Mouse (Mus musculus) neural tube, embryonic 11.5 days (tissue): ENCODE measurements at regions not wholly inside any gene's neighbourhood (a gene's known extent, or its start where the extent isn't known, plus 50 kb on each side); places are given as distances from the start of the nearest gene placed in this dataset.
A peak's percentile ranks its signal among the peaks of the same experiment; 100 is the strongest.

Source experiments
- ATAC-seq: fragments of 200-750 bp; cut with Nextera tagmentation; 2 replicates; pipeline ENCODE4 v1.8.0; 2017; ENCODE audit warnings: moderate number of reproducible peaks, mild to moderate bottlenecking, moderate TSS enrichment, moderate library complexity; ENCODE audit not compliant: insufficient read depth, low FRiP score, low TSS enrichment
- DNase-seq: peaks from one replicate; pipeline ENCODE4 v3.0.0-alpha.2; 2015; ENCODE audit warnings: low spot score
- H3K27ac ChIP-seq: fragments of 300-500 bp; sonication (generic); 2 replicates; pipeline ENCODE4 v1.5.1; 2014; ENCODE audit warnings: low read depth, mild to moderate bottlenecking, low read length
- H3K27me3 ChIP-seq: fragments of 300-500 bp; sonication (generic); 2 replicates; pipeline ENCODE4 v1.6.1; 2014; ENCODE audit warnings: mild to moderate bottlenecking, low read length, mixed read lengths; ENCODE audit not compliant: control insufficient read depth, insufficient read depth
- H3K36me3 ChIP-seq: fragments of 300-500 bp; sonication (generic); 2 replicates; pipeline ENCODE4 v1.6.1; 2014; ENCODE audit warnings: mild to moderate bottlenecking, low read length, moderate library complexity, mixed read lengths; ENCODE audit not compliant: control insufficient read depth, insufficient read depth
- H3K4me1 ChIP-seq: fragments of 300-500 bp; sonication (generic); 2 replicates; pipeline ENCODE4 v1.6.1; 2014; ENCODE audit warnings: low read length, mixed read lengths; ENCODE audit not compliant: control insufficient read depth, insufficient read depth
- H3K4me2 ChIP-seq: fragments of 300-500 bp; sonication (generic); 2 replicates; pipeline ENCODE4 v1.6.1; 2014; ENCODE audit warnings: low read depth, mild to moderate bottlenecking, moderate library complexity
- H3K4me3 ChIP-seq: fragments of 300-500 bp; sonication (generic); 2 replicates; pipeline ENCODE4 v1.5.1; 2014; ENCODE audit warnings: low read depth, low read length
- H3K9ac ChIP-seq: fragments of 300-500 bp; sonication (generic); 2 replicates; pipeline ENCODE4 v1.6.1; 2014; ENCODE audit warnings: mild to moderate bottlenecking, low read length
- H3K9me3 ChIP-seq: fragments of 300-500 bp; sonication (generic); 2 replicates; pipeline ENCODE4 v1.6.1; 2016; ENCODE audit warnings: low read length; ENCODE audit not compliant: control insufficient read depth
- WGBS: fragments of 180-500 bp; shearing (Covaris S2); extraction: QIAGEN DNeasy Blood & Tissue Kit; methylation state at CpG from one replicate; pipeline ENCODE4 v1.1.7; 2014; 5-methylcytosine and 5-hydroxymethylcytosine counted together

- H3K4me3 ChIP-seq: no peak overlapping the region
- H3K36me3 ChIP-seq: no peaks in the 10 kb centered on the region
- no peaks in the 10 kb centered on the region for H3K9me3 ChIP-seq
- H3K27me3 ChIP-seq: no peaks in the 10 kb centered on the region
- H3K4me2 ChIP-seq: no peak overlapping the region
- no peak for ATAC-seq
- H3K9ac ChIP-seq: no peak overlapping the region
- no peaks in the 10 kb centered on the region for H3K4me1 ChIP-seq
- no peak for DNase-seq
- WGBS: 90% methylated on average over 3 of the region's 3 CpGs
- no peak overlapping the region for H3K27ac ChIP-seq
Measured at GRCm38 (mm10) chr4:12277949-12278348, 106.1 kb upstream of the Fam92a start.

- no peak overlapping the region; the same call in 1 of the 2 replicates for H3K27ac ChIP-seq
- no peaks in the 10 kb centered on the region for H3K36me3 ChIP-seq
- no peak overlapping the region for H3K4me2 ChIP-seq
- no peaks in the 10 kb centered on the region for H3K27me3 ChIP-seq
- 80% methylated on average over 6 of the region's 6 CpGs for WGBS
- no peaks in the 10 kb centered on the region for H3K9me3 ChIP-seq
- no peak overlapping the region for H3K9ac ChIP-seq
- no peak overlapping the region for H3K4me3 ChIP-seq
- no peak for ATAC-seq
- H3K4me1 ChIP-seq: 0 out of 2 replicates have a peak, but pooled peaks cover 3% of the 10 kb centered on the region
- DNase-seq: no peak
Measured at GRCm38 (mm10) chr4:12273369-12273768, 101.6 kb upstream of the Fam92a start.

- Histone ChIP-seq H3K4me2 (no peak overlapping the region), H3K27me3 (no peaks in the 10 kb centered on the region), H3K4me3 (no peak overlapping the region), H3K9ac (no peak overlapping the region), H3K4me1 (0 out of 2 replicates have a peak, but pooled peaks cover 3% of the 10 kb centered on the region), H3K27ac (no peak overlapping the region), H3K36me3 (no peaks in the 10 kb centered on the region), H3K9me3 (no peaks in the 10 kb centered on the region)
- 57% methylated on average over 6 of the region's 6 CpGs for WGBS
- no peak for ATAC-seq
- no peak for DNase-seq
Measured at GRCm38 (mm10) chr4:12272914-12273313, 101.1 kb upstream of the Fam92a start.

GRCm38 (mm10) chr4:12272378-12272777 is 100.6 kb upstream of the Fam92a start:
- 80% methylated on average over 6 of the region's 6 CpGs for WGBS
- H3K27me3 ChIP-seq: no peaks in the 10 kb centered on the region
- DNase-seq (no peak), ATAC-seq (no peak)
- H3K27ac ChIP-seq: no peak overlapping the region
- no peak overlapping the region for H3K9ac ChIP-seq
- no peaks in the 10 kb centered on the region for H3K36me3 ChIP-seq
- H3K9me3 ChIP-seq: no peaks in the 10 kb centered on the region
- H3K4me3 ChIP-seq: no peak overlapping the region
- H3K4me2 ChIP-seq: no peak overlapping the region
- H3K4me1 ChIP-seq: 0 out of 2 replicates have a peak, but pooled peaks cover 3% of the 10 kb centered on the region

- no peaks in the 10 kb centered on the region for H3K27me3 ChIP-seq
- H3K9me3 ChIP-seq: no peaks in the 10 kb centered on the region
- ATAC-seq (peak; percentile 65), DNase-seq (no peak)
- H3K4me1 ChIP-seq: no peaks in the 10 kb centered on the region
- no peaks in the 10 kb centered on the region for H3K36me3 ChIP-seq
- H3K27ac ChIP-seq: no peak overlapping the region
- no peak overlapping the region for H3K4me2 ChIP-seq
- H3K9ac ChIP-seq: no peak overlapping the region
- H3K4me3 ChIP-seq: no peak overlapping the region
Measured at GRCm38 (mm10) chr4:12263746-12264145, 91.9 kb upstream of the Fam92a start.

- Histone ChIP-seq H3K4me2 (no peak overlapping the region), H3K9ac (no peak overlapping the region), H3K27me3 (no peaks in the 10 kb centered on the region), H3K27ac (no peak overlapping the region), H3K4me3 (no peak overlapping the region), H3K4me1 (no peaks in the 10 kb centered on the region), H3K9me3 (no peaks in the 10 kb centered on the region), H3K36me3 (no peaks in the 10 kb centered on the region)
- WGBS: 56% methylated on average over 10 of the region's 10 CpGs
- peak; percentile 87 for ATAC-seq
- peak; percentile 40 for DNase-seq
Measured at GRCm38 (mm10) chr4:12263197-12263596, 91.4 kb upstream of the Fam92a start.

- no peak overlapping the region for H3K4me3 ChIP-seq
- H3K27ac ChIP-seq: no peak overlapping the region
- DNase-seq: no peak
- H3K4me2 ChIP-seq: no peak overlapping the region
- H3K4me1 ChIP-seq: no peaks in the 10 kb centered on the region
- H3K9ac ChIP-seq: no peak overlapping the region
- H3K27me3 ChIP-seq: no peaks in the 10 kb centered on the region
- H3K36me3 ChIP-seq: no peaks in the 10 kb centered on the region
- ATAC-seq: no peak
- no peaks in the 10 kb centered on the region for H3K9me3 ChIP-seq
Measured at GRCm38 (mm10) chr4:12247994-12248393, 76.2 kb upstream of the Fam92a start.

- Histone ChIP-seq H3K27ac (no peak overlapping the region), H3K4me1 (no peaks in the 10 kb centered on the region), H3K9me3 (no peaks in the 10 kb centered on the region), H3K27me3 (0 out of 2 replicates have a peak, but pooled peaks cover under 1% of the 10 kb centered on the region), H3K36me3 (no peaks in the 10 kb centered on the region), H3K4me2 (no peak overlapping the region), H3K9ac (no peak overlapping the region), H3K4me3 (no peak overlapping the region)
- DNase-seq (no peak), ATAC-seq (no peak)
- WGBS: 72% methylated on average over 4 of the region's 4 CpGs
Measured at GRCm38 (mm10) chr4:12246595-12246994, 74.8 kb upstream of the Fam92a start.

GRCm38 (mm10) chr4:12240941-12241571 is 69.2 kb upstream of the Fam92a start:
- peak; percentile 55; the same call in 1 of the 2 replicates for ATAC-seq
- H3K9me3 ChIP-seq: no peaks in the 10 kb centered on the region
- H3K4me3 ChIP-seq: no peak overlapping the region
- peak; percentile 69 for DNase-seq
- no peak overlapping the region for H3K27ac ChIP-seq
- no peak overlapping the region for H3K4me2 ChIP-seq
- H3K27me3 ChIP-seq: 0 out of 2 replicates have a peak, but pooled peaks cover 2% of the 10 kb centered on the region
- H3K36me3 ChIP-seq: no peaks in the 10 kb centered on the region
- WGBS: 3% methylated on average over 12 of the region's 12 CpGs
- H3K9ac ChIP-seq: no peak overlapping the region
- H3K4me1 ChIP-seq: no peaks in the 10 kb centered on the region
